Comparison of ENCODE assay signal across 21 mouse cellular contexts in genomic region chr9:15060026-15060425, GRCm38 (mm10). TPM values are rescaled to one million over a fixed set of nuclear protein-coding genes. Genes with fewer than 3 reads are reported as not detected.
A peak's percentile ranks its signal among the peaks of the same experiment; 100 is the strongest.
DNase-seq lines count a peak whose midpoint lies in the region; ATAC-seq and TF ChIP-seq lines count a peak whose summit lies in the region.
"Had no signal": no experiment of that assay in that cellular context is flagged by ENCODE, and none has a peak within 500 bp of the region (broad histone marks: within the 10 kb centered on the region; RNA-seq: fewer than 3 reads in every experiment).

No protein-coding gene starts in this region.

- no peak overlapping the region for H3K27ac ChIP-seq in lung, postnatal 0 days (ENCODE audit: low read length)
- H3K27ac ChIP-seq: embryonic facial prominence, embryonic 10.5 days; forebrain, embryonic 13.5 days; heart, embryonic 13.5 days; hindbrain, embryonic 15.5 days had no signal

- no peak overlapping the region for H3K4me3 ChIP-seq in lung, postnatal 0 days (ENCODE audit: low read depth, low read length)
- H3K4me3 ChIP-seq: embryonic facial prominence, embryonic 10.5 days; forebrain, embryonic 13.5 days; heart, embryonic 13.5 days; hindbrain, embryonic 15.5 days had no signal

- no peak for TF ChIP-seq CTCF in lung, postnatal 0 days (IDR thresholded peaks at IDR 0.05)

- no peaks in the 10 kb centered on the region for H3K9me3 ChIP-seq in lung, postnatal 0 days (ENCODE audit: low read length)
- H3K9me3 ChIP-seq: embryonic facial prominence, embryonic 10.5 days; forebrain, embryonic 13.5 days; G1E; heart, embryonic 13.5 days; hindbrain, embryonic 15.5 days had no signal

- peak; percentile 19 for DNase-seq in thymus, postnatal 4 days
- no peak for DNase-seq in thymus, adult 18-20 months
- DNase-seq in CD8-positive naive resting alpha-beta T cell, adult 2 months (ENCODE audit: low read depth in 2 of 2, low spot score in 2 of 2) = peak; percentile 6 to 17
- DNase-seq in lung, postnatal 0 days (ENCODE audit: low spot score) = no peak
- no peak for DNase-seq in left cerebral cortex, postnatal 10 days (ENCODE audit: extremely low spot score in 1 of 2, low spot score in 2 of 2)
- DNase-seq in spleen, postnatal 14 days (ENCODE audit: low spot score in 2 of 2) = no peak
- DNase-seq: adrenal gland, postnatal 25 days; cerebellum, adult 2 months; cerebellum, postnatal 10 days; forebrain, postnatal 0 days; gastrocnemius, postnatal 25 days; heart, postnatal 36 days had no signal

- TF ChIP-seq EP300 in lung, postnatal 0 days (IDR thresholded peaks at IDR 0.05) = no peak

- H3K27me3 ChIP-seq in lung, postnatal 0 days (replicated peaks; ENCODE audit: insufficient read depth, low read length) = no peaks in the 10 kb centered on the region
- H3K27me3 ChIP-seq: forebrain, embryonic 13.5 days; heart, embryonic 13.5 days; hindbrain, embryonic 15.5 days had no signal

- WGBS in lung, postnatal 0 days = 86% methylated on average over 6 of the region's 6 CpGs

- no peak overlapping the region for H3K4me2 ChIP-seq in lung, postnatal 0 days (replicated peaks; ENCODE audit: low read depth, low read length)
- H3K4me2 ChIP-seq: forebrain, embryonic 13.5 days; heart, embryonic 13.5 days; hindbrain, embryonic 15.5 days had no signal

- peak; percentile 64 for ATAC-seq in inflammation-experienced regulatory T-cells, adult 6 months
- no peak for ATAC-seq in lung, postnatal 0 days
- ATAC-seq: forebrain, embryonic 13.5 days; forebrain, postnatal 0 days had no signal

- no peaks in the 10 kb centered on the region for H3K4me1 ChIP-seq in lung, postnatal 0 days (ENCODE audit: insufficient read depth, low read depth, low read length)
- H3K4me1 ChIP-seq: embryonic facial prominence, embryonic 10.5 days; forebrain, embryonic 13.5 days; heart, embryonic 13.5 days; hindbrain, embryonic 15.5 days had no signal

- H3K36me3 ChIP-seq in lung, postnatal 0 days (ENCODE audit: insufficient read depth, low read length) = no peaks in the 10 kb centered on the region
- H3K36me3 ChIP-seq: embryonic facial prominence, embryonic 10.5 days; G1E; heart, embryonic 13.5 days; hindbrain, embryonic 15.5 days had no signal

- H3K9ac ChIP-seq in lung, postnatal 0 days (replicated peaks; ENCODE audit: low read depth) = no peak overlapping the region
- H3K9ac ChIP-seq: forebrain, embryonic 13.5 days; forebrain, postnatal 0 days; heart, embryonic 13.5 days; hindbrain, embryonic 15.5 days had no signal

- intact Hi-C loops in left cerebral cortex, postnatal 10 days (cut with DNase I) = no loop called here

RNA-seq across cellular contexts. Expression of gene Panx1, which starts 14.7 kb away (rescaled TPM):
- 10 to 100 TPM; 21.8 to 27.3 (median 22.6) TPM for polyA plus RNA-seq in inflammation-experienced regulatory T-cells, adult 6 months (2017; shearing (Covaris generic))
- 19.7 and 20.0 TPM in 2 replicates for polyA plus RNA-seq in lung, postnatal 0 days (2015; fragmentation: Nextera tagmentation; extraction: Ambion mirVana)
- total RNA-seq in left cerebral cortex, postnatal 10 days (2021) = 10 to 100 TPM; 63.5 to 70.4 TPM
- polyA plus RNA-seq: G1E had no signal

RNA-seq across cellular contexts. Expression of gene Hephl1, which starts 51.9 kb away (rescaled TPM):
- not detected for polyA plus RNA-seq in inflammation-experienced regulatory T-cells, adult 6 months (2017; shearing (Covaris generic))
- polyA plus RNA-seq in lung, postnatal 0 days (2015; fragmentation: Nextera tagmentation; extraction: Ambion mirVana) = not detected in 2 replicates
- total RNA-seq in left cerebral cortex, postnatal 10 days (2021) = not detected
- total RNA-seq: forebrain, postnatal 0 days; granulocyte monocyte progenitor cell, adult 5-6 weeks had no signal
- polyA plus RNA-seq: cerebellum, adult 2 months; embryonic facial prominence, embryonic 10.5 days; forebrain, embryonic 13.5 days; forebrain, postnatal 0 days; G1E; heart, embryonic 13.5 days; hindbrain, embryonic 11.5 days; hindbrain, embryonic 15.5 days; intestine, embryonic 14.5 days had no signal

Comparison
In these comparisons a context has a peak if more than half of its experiments do, and no peak if none do; other contexts are left out.
1. DNase-seq: peak in thymus, postnatal 4 days (single experiment) and CD8-positive naive resting alpha-beta T cell, adult 2 months (2 of 2); none in thymus, adult 18-20 months (0 of 2), lung, postnatal 0 days (single experiment), left cerebral cortex, postnatal 10 days (0 of 2) and spleen, postnatal 14 days (0 of 2).